Mouse (Mus musculus): ENCODE data around the gene Myh10. TPM values are rescaled to one million over a fixed set of nuclear protein-coding genes. Genes with fewer than 3 reads are reported as not detected.

Gene Myh10
- polyA plus RNA-seq, 1 experiment from 2014 or later, result 8.0 TPM

- 83% methylated on average over 1 of the region's 1 CpGs for WGBS (ENCODE audit: insufficient replicate concordance)
- ATAC-seq, result no peak
- no peak overlapping the region for H3K9ac ChIP-seq (replicated peaks)
- 0 out of 2 replicates have a peak, but pooled peaks cover 2% of the 10 kb centered on the region for H3K4me1 ChIP-seq (ENCODE audit: insufficient read depth)
- no peaks in the 10 kb centered on the region for H3K27me3 ChIP-seq (ENCODE audit: insufficient read depth, low read length)
- H3K4me2 ChIP-seq (ENCODE audit: low read depth, low read length), result no peak overlapping the region
- no peak overlapping the region for H3K4me3 ChIP-seq (ENCODE audit: low read depth, low read length)
- H3K36me3 ChIP-seq (replicated peaks; ENCODE audit: insufficient read depth, low read length), result 0 out of 2 replicates have a peak, but pooled peaks cover 2% of the 10 kb centered on the region
- no peaks in the 10 kb centered on the region for H3K9me3 ChIP-seq (ENCODE audit: low read length)
- no peak overlapping the region for H3K27ac ChIP-seq (ENCODE audit: low read depth)
- no peak for DNase-seq
- TF ChIP-seq EP300 (IDR thresholded peaks at IDR 0.05; ENCODE audit: low read depth), result no peak
- TF ChIP-seq CTCF (IDR thresholded peaks at IDR 0.05; ENCODE audit: low read depth), result no peak
These were observed 12.9 kb downstream of the Myh10 start for GRCm38 (mm10) chr11:68704258-68704657.

GRCm38 (mm10) chr11:68704847-68705246, 13.5 kb downstream of the Myh10 start:
- Histone ChIP-seq H3K4me3 (ENCODE audit: low read depth, low read length) (no peak overlapping the region), H3K27ac (ENCODE audit: low read depth) (no peak overlapping the region), H3K9me3 (ENCODE audit: low read length) (no peaks in the 10 kb centered on the region), H3K27me3 (ENCODE audit: insufficient read depth, low read length) (no peaks in the 10 kb centered on the region), H3K4me1 (ENCODE audit: insufficient read depth) (0 out of 2 replicates have a peak, but pooled peaks cover 2% of the 10 kb centered on the region), H3K36me3 (replicated peaks; ENCODE audit: insufficient read depth, low read length) (0 out of 2 replicates have a peak, but pooled peaks cover 2% of the 10 kb centered on the region), H3K9ac (replicated peaks) (no peak overlapping the region), H3K4me2 (ENCODE audit: low read depth, low read length) (no peak overlapping the region)
- WGBS (ENCODE audit: insufficient replicate concordance), result 92% methylated on average over 2 of the region's 2 CpGs
- TF ChIP-seq CTCF (IDR thresholded peaks at IDR 0.05; ENCODE audit: low read depth) (no peak), EP300 (IDR thresholded peaks at IDR 0.05; ENCODE audit: low read depth) (no peak)
- ATAC-seq (no peak), DNase-seq (no peak)

- Histone ChIP-seq H3K9me3 (ENCODE audit: low read length) (no peaks in the 10 kb centered on the region), H3K36me3 (replicated peaks; ENCODE audit: insufficient read depth, low read length) (no peaks in the 10 kb centered on the region), H3K4me2 (ENCODE audit: low read depth, low read length) (no peak overlapping the region), H3K9ac (replicated peaks) (no peak overlapping the region), H3K27ac (ENCODE audit: low read depth) (no peak overlapping the region; the same call in 1 of the 2 replicates), H3K27me3 (ENCODE audit: insufficient read depth, low read length) (no peaks in the 10 kb centered on the region), H3K4me1 (ENCODE audit: insufficient read depth) (0 out of 2 replicates have a peak, but pooled peaks cover 2% of the 10 kb centered on the region), H3K4me3 (ENCODE audit: low read depth, low read length) (no peak overlapping the region)
- peak; percentile 11 for TF ChIP-seq CTCF (IDR thresholded peaks at IDR 0.05; ENCODE audit: low read depth)
- no peak for TF ChIP-seq EP300 (IDR thresholded peaks at IDR 0.05; ENCODE audit: low read depth)
- 38% methylated on average over 9 of the region's 9 CpGs for WGBS (ENCODE audit: insufficient replicate concordance)
- ATAC-seq, result peak; percentile 88
- DNase-seq, result no peak
These were observed 15.4 kb downstream of the Myh10 start for GRCm38 (mm10) chr11:68706524-68707429.

- H3K9ac ChIP-seq (replicated peaks), result no peak overlapping the region
- H3K27ac ChIP-seq (ENCODE audit: low read depth), result no peak overlapping the region
- ATAC-seq (peak; percentile 40; the same call in 1 of the 2 replicates), DNase-seq (no peak)
- TF ChIP-seq EP300 (IDR thresholded peaks at IDR 0.05; ENCODE audit: low read depth) (no peak), CTCF (IDR thresholded peaks at IDR 0.05; ENCODE audit: low read depth) (no peak)
- WGBS (ENCODE audit: insufficient replicate concordance), result 73% methylated on average over 5 of the region's 5 CpGs
- H3K9me3 ChIP-seq (ENCODE audit: low read length), result no peaks in the 10 kb centered on the region
- no peaks in the 10 kb centered on the region for H3K27me3 ChIP-seq (ENCODE audit: insufficient read depth, low read length)
- 0 out of 2 replicates have a peak, but pooled peaks cover 2% of the 10 kb centered on the region for H3K4me1 ChIP-seq (ENCODE audit: insufficient read depth)
- no peak overlapping the region for H3K4me3 ChIP-seq (ENCODE audit: low read depth, low read length)
- H3K36me3 ChIP-seq (replicated peaks; ENCODE audit: insufficient read depth, low read length), result no peaks in the 10 kb centered on the region
- H3K4me2 ChIP-seq (ENCODE audit: low read depth, low read length), result no peak overlapping the region
These were observed 16.7 kb downstream of the Myh10 start for GRCm38 (mm10) chr11:68707881-68708582.

GRCm38 (mm10) chr11:68716167-68716566, 24.8 kb downstream of the Myh10 start:
- no peaks in the 10 kb centered on the region for H3K36me3 ChIP-seq (replicated peaks; ENCODE audit: insufficient read depth, low read length)
- H3K4me3 ChIP-seq (ENCODE audit: low read depth, low read length), result no peak overlapping the region
- WGBS (ENCODE audit: insufficient replicate concordance), result 89% methylated on average over 4 of the region's 4 CpGs
- no peaks in the 10 kb centered on the region for H3K4me1 ChIP-seq (ENCODE audit: insufficient read depth)
- no peak overlapping the region for H3K27ac ChIP-seq (ENCODE audit: low read depth)
- H3K9me3 ChIP-seq (ENCODE audit: low read length), result no peaks in the 10 kb centered on the region
- ATAC-seq, result no peak
- H3K9ac ChIP-seq (replicated peaks), result no peak overlapping the region
- H3K4me2 ChIP-seq (ENCODE audit: low read depth, low read length), result no peak overlapping the region
- TF ChIP-seq CTCF (IDR thresholded peaks at IDR 0.05; ENCODE audit: low read depth) (no peak), EP300 (IDR thresholded peaks at IDR 0.05; ENCODE audit: low read depth) (no peak)
- H3K27me3 ChIP-seq (ENCODE audit: insufficient read depth, low read length), result no peaks in the 10 kb centered on the region
- DNase-seq, result no peak
